Mouse (Mus musculus) adrenal gland, postnatal 25 days (tissue): ENCODE measurements around the gene Gab1. TPM values are rescaled to one million over a fixed set of nuclear protein-coding genes. Genes with fewer than 3 reads are reported as not detected.

Experiments
- DNase-seq: peaks from one replicate; pipeline ENCODE4 v3.0.0; 2021; ENCODE audit warnings: mixed read lengths
- total RNA-seq: library from RNA; stranded (reverse); gene quantifications from 2 replicates; pipeline ENCODE4 v1.2.3, GENCODE M21; 2021

The Gab1 gene
- total RNA-seq, 1 experiment from 2014 or later: 24.9 TPM

DNA sequence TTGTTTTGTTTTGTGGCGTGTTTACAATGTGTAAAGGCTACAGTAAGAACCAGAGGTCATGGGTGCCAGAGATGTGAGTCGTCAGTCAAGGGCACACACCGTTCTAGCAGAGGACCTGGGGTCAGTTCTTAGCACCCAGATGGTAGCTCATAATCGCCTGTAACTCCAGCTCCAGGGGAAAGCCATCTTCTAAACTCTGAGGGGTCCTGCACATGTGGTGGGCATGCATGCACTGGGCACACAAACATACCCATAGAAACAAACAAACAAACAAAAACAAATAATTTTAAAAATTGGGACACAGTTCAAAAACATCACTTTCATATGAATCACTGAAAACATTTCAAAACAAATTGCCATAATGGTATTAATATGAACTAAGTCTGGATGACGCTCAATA is 69.9 kb downstream of the Gab1 start:
- DNase-seq: no peak

DNA sequence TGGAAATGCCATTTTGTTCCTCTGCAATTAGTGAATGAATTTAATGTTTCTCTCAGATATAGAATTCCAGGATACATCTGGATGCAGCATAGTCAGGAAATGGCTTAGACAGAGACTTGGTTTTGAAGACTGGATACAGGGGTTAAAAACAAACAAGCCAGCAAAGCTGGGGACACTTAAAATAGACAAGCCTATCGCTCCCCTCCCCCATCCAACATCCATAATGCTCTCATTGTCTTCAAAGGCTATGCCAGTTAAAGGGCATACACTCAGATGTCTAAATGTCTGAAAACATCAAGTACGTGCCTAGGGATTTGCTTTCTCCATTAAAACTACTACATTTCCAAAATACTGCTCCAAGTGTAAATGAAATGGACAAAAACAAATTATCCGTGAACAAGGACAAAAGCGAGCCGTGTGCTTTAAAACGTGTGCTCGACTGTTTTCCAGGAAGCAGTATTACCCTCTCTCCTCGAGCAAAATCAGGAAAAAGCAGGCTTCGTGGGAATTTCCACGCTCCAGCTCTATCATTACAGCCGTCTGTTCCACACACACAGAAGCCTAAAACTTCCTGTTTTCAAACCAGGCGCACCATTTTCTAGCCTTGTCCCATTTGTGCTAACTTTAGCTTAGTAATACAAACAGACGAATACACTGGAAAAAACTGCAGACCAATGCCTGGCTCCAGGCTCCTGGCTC is 72.4 kb downstream of the Gab1 start:
- no peak for DNase-seq

DNA sequence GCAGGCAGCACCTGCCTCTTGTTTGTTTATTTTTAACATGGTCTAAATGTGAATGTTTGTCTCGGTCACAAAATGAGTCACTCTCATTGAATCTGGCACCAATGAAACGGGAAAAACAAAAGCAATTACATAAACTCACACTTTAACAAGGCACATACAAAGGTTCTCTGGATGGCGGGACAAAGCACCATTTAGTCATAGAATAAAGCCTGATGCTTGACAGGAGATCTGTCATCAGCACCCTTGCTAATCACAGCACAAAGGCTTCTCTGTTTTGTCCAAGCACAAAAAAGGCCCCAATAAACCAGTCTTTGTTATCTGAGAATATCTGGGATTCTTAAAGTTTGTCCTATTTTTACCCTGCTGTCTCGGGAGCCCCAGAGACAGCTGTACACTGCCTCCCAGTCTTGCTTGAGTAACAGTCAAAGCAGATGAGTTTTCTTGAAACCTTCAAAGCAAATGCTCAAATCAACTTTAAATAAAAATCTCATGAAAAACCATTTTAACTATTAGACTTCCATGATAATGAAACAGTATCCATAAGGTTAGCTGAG is 76.2 kb downstream of the Gab1 start:
- no peak for DNase-seq

DNA sequence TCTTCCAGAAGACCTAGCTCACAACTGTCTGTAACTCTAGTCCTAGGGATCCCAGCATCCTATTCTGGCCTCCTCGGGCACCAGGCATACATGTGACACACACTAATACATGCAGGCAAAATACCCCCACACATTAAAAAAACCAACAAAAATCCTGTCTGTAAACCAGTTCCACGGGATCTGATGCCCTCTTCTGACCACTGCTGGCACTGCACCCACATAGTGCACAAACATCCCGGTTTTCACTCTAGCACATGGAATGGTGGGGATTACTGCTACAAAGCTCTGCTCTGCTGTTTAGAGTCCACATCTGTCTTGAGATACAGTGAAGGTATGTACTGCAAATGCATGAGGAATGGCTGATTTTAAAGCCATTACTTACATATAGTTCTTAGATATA is 81.5 kb downstream of the Gab1 start:
- no peak for DNase-seq

DNA sequence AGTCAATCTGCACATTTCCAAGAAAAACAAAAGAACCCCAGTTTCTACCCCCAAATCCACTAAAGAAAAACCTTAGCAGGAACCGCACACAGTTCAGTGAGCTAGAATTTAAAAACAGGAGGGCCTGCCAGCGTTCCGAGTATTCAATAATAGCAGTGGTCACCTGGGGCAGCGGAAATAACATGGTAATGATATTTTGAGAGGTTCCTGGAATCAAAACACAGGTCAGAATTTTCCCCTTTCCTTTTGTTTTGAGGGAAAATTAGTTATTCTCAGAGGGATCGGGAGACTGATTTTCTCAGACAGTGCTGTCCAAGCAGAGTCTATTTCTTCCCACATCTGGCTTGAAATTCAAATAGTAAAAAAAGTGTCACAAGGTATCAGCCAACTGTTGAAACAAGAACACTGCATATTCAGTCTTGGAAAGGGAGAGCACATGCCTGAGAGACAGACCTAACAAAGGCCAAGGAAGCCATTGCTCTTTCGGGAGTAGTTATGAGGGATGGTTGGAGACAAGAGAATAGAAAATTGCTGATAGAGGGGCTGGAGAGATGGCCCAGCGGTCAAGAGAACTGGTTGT is 82.0 kb downstream of the Gab1 start:
- DNase-seq: no peak

DNA sequence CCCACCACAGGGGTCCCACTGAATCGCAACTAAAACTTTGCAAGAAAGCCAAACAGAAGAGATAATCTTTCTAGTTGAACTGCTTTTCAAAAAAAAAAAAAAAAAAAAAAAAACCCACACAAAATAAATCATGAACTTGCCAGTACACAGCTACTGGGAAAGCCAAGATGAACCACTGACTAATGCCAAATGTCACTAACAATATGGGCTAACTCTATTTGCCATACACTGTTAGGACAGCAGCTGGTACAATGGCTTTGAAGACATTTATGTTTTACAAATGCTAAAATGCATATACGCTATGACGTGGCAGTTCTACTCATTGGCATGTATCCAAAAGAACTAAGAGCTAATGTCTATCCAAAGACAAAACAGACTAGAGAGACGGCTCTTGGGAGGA is 84.2 kb downstream of the Gab1 start:
- no peak for DNase-seq

DNA sequence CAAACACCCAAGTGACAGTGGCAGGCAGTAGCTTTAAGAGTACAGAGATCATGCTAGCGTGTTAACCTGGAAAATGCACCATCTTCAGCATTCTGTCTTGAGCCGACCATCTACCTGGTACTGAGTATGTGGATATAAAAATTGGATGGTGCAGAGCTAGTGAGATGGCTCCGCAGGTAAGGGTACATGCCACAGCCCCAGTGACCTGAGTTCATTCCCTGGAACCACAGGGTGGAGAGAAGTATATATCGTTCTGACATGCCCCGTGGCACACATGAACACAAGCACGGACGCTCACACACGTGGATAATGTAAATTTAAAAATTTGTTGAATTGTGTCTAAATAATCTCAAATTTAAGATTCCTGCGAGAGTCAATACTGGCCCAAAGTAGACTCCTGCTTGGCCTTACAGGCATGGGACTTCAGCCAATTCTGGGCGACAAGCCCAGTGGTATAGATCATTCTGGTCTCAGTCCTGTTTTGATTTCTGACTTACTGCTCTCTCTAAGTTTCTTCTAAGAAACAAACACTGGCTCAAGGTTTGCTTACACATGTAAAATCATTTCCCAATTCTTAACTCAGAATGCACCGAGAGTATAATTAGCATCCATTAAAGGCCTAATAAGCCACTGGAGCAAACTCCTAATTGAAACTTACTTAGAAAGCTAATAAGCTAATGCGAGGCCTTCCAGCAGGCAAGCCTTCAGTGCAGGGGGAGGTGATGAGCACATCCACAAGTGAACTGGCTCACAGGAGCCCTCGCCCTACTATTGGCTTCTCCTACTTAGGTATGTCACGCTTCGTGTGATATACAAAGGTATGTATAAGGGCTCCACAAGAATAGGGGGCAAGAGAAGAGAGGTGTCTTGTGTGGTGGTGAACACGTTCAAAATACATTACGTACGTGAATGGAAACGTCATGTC is 85.5 kb downstream of the Gab1 start:
- DNase-seq: no peak

DNA sequence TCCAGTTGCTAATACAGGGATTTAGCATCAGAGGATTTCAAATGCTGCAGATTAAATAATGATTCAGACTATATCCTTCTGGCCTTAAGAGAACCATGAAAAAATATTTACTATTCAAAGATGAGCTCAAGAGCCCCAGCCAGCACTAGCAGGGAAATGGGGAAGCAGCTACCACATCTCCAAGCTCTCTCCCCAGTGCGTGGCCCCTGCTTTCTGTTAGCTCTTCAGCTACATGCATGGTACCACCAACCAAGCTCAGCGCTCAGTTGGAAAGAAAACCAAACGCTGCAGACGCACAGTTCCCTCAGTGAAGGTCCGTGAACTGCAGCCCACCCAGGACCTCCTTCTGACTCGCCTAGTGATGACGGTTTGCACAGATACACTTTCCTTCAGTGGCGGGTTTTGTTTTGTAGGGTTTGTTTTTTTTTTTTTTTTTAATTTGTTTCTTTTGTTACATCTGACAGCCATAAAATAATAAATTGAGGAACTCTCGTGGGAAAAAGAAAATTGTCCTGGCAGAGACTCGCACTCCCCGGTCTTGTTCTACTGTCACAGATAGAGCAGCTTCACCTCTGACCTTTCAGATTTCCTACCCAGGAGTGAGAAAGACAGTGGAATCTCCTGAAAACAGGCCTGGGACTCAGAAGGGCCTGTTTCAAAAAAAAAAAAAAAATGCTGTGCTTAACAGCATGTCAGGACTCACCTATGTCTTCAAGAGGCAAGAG is 86.4 kb downstream of the Gab1 start:
- DNase-seq: no peak

DNA sequence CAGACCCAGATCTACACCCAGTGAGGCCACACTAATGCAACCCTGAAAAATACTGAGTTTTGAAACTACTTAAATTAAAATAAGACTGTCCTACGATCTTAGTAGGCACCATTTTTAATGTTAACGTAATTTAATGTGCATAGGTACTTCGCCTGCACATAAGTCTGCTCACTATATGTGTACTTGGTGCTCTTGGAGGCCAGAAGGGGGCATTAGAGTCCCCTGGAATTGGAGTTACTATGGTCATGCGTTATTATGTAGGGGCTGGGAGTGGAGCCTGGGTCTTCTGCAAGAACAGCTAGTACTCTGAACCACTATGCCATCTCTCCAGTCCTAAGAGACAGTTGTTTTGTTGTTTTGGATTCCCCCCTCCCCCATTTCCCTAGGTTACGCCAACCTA is 88.1 kb downstream of the Gab1 start:
- no peak for DNase-seq

DNA sequence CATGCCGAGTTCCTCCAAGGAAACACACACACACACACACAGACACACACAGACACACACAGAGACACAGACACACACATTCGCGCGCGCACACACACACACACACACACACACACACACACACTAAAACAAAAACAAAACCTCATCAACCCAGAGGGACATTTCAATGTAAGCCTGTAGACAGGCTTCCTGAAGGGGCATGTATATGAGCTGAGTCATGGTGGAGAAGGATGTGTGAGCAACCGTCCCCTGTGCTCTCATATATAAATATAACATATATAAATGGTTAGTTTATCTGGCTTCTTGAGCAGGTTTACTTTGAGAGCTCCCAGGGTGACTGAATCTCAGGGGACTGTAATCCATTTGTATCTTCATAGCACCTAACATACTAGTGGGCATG is 91.0 kb downstream of the Gab1 start:
- DNase-seq: no peak

DNA sequence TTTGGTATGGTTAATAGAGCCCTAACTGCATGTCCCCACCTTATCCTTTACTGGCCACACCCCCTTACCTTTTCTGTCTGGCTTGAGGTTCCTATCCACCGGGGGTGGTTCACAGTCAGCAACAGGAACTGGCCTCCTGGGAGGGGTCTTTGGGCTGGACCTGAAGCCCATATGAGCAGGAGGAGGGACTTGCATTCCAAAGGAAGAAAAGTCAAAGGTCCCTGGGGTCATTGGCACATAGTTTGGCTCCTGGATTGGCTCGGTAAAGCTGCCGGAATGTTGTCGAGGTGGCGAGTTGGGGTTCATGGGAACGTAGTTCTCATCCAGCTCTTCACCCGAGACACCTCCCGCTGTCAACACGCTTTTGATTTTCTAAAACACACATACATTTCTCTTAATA is 95.8 kb downstream of the Gab1 start:
- no peak for DNase-seq

DNA sequence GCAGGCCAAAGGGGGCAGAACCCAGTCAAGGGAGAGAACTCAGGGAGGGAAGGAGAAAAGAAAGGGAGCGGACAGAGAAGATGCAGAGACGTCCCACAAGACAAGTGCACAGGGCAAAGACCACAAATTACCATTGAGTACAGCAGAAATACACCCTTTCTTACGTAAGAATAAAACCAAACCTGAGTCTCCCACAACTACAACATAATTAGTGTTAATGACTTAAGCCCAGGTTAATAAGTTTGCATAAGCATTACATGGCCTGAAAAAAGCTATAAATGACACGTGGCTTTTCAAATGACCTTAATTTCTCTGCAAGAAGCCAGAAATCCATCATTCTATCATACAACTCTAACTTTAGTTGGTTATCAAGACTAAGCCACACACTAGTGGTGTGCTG is 97.0 kb downstream of the Gab1 start:
- DNase-seq: no peak

DNA sequence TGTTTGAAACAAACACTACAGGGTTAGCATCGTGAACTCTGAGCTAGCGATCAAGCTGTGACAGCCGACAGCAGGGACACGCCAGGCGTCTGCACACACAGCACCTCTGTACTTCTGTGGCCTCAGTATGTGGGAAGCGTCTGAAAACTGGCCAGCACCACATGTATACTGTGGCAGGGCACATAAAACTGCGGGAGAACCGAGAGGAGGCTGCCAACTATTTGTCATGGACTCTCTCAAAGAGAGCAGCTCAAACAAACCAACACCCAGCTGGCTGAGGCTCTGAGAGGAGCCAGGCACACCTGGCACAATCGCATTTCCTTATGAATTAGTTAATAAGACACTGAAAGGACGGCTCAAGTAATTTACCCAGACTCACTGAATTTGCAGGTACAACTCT is 99.0 kb downstream of the Gab1 start:
- no peak for DNase-seq

DNA sequence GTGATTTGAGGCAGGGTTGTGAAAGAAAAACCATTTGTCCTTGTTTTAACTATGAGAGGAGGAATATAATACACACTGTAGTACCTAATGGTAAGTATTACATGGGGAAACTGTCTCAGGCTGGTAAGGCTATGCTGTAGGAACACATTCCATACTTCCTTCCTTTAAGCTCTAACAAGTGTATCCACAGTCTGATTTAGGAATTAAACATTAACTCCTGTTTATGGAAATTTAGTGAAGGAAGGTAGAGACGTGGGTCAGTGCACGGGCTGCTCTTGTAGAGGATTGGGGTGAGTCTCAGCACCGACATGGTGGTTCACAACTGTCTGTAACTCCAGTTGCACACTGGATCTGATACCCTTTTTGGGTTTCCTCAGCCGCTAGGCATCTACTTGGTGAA is 100.0 kb downstream of the Gab1 start:
- DNase-seq: no peak

DNA sequence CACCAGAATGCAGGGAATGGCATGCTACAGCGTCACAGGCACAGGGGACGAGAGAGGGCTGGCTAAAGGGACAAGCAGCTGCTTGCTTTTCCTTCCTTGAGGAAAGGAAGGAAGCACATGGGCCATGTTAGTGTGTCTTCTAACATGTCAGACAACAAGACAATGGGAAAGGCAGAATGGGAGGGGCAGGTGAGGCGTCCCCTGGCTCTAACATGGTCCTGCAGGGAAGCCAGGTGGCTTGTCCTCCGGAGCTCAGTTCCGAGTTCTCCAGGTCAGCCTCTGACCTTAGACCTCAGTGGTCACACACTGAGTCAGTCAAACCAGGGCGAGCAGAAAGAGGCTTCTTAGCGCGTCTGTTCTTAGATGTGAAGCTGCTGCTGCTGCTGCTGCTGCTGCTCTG is 103.9 kb downstream of the Gab1 start:
- no peak for DNase-seq

DNA sequence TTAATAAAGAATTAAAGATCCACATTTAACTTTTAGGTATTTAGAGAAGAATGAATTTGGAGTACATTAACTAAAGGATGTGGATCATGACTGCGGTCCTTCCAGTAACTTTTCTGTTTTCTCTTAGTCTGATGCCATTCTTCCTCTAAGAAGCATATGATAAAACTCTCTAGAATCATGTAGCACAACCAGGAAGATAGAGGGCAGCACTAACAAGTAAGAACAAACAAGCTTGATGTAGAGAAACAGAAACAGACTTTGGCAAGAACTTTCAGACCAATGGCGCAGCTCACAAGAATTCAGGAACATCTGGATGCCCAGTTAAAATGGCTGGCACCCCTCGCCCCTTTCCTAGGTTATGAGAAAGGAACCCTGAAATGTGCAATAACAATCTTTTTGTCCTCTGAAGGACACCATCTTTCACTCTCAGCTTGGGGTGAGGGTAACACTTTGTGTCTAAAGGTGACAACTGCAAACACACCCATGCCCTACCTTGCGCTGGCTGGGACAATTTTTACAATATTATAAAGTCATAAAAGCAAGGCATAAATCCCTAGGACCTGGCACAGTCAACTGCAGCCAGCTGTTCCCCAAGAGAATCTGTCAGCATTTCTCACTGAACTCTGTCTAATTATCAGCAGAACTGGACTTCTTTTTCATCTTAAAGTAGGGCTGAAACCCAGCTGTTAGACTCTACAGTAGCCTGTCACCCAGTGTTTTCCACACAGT is 107.4 kb downstream of the Gab1 start:
- DNase-seq: no peak

DNA sequence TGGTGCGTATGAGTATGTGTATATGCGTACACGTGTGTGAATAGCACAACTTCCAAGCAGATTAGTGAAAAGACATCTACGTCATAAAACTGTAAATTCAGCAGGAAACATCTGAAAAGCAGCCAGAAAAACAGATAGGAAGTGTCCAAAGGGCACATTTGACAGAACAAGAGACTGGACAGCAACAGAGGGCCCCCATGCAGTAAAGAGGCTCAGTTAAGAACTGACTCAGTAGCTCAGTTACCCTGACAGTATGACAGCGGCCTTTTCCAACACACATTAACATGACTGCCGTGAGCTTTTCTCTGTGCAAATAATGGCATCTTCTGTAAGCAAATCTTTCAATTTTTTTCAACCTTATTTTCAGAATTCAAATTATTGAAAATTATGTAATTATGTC is 111.9 kb downstream of the Gab1 start:
- no peak for DNase-seq

DNA sequence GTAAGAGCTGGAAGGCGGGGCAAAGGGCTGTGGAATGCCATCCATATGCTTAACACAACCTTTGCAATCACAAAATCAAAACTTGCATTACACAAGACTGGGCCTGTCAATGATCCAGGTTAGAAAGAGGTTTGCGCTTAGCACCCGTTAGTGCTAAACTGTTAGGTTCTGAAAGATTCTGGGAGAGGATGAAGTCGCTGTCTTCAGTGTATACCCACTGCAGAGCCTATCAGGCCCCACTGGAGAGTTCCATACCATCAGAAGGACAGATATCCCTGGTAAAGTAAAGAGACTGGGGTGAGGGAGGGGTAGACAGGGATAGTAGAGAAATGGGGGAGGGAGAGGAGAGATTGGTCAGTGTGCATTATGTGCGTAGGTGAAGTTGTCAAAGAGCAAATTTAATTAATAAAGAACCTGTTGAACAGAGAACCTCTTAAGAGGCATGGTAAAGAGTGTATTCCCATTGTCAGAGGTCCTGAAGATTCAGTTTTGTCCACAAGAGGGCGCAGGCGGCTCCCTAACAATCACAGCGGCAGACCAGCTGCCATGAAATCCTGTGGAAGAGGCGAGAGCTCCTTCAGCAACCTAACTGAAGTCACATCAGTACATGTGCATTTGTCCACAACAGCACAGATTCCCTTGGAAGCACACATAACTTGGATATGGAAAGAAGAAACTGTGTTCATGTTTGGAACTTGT is 127.2 kb downstream of the Gab1 start:
- DNase-seq: peak; percentile 81

DNA sequence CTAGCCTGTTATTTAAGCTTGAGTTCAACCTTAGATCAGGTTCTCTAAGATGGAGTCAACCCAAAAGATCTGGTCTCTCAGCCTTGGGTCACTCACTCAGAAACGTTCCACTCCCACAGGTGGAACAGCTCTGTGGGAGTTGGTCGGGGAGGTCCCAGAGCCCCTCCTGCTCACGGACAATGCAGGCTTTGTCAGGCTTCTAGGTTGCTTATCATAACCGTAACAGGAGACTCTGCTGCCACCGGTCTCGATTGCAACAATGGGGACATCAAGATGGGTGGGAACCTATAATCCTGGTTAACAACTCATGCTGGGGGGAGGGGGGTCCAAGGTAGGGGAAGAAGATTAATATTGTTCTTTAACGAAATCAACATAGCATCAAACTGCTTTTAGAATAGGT is 127.9 kb downstream of the Gab1 start:
- DNase-seq: no peak

DNA sequence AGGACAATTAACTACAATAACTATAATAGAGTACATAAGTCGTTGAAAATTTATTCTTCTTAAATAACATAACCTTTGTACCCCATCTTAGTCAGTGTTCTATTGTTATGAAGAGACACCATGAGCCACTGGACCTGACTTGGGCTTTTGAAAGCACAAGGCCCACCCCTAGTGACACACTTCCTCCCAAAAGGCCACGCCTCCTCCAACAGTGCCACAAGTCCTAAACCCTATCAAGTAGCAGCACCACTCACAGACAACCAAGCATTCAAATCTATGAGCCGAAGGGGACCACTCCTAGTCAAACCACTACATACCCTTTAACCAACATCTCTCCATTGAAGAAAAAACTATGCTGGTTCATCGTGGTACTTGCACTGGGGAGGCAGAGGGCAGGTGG is 131.2 kb downstream of the Gab1 start:
- no peak for DNase-seq

DNA sequence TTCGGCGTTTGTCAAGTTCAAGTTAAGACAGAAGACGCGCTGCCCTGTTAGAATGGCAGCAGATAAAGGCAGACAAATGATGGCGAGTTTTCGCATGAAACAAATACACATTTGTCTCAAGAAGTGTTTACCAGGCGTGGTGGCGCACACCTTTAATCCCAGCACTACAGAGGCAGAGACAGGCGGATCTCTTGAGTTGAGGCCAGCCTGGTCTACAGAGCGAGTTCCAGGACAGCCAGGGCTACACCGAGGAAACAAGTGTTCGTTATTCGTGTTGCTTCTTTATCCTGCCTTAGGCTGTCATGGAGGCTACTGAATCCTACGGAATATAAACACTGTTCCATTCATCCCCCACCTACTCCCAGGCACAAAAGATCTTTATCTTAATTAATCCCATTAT is 140.4 kb downstream of the Gab1 start:
- no peak for DNase-seq
